Mouse (Mus musculus) liver, postnatal 0 days (tissue): ENCODE data around the gene Tie1. TPM values are rescaled to one million over a fixed set of nuclear protein-coding genes. Genes with fewer than 3 reads are reported as not detected.

Source experiments
- ATAC-seq: fragments of 200-750 bp; cut with Nextera tagmentation; 2 replicates; pipeline ENCODE4 v1.8.0; 2017; ENCODE audit warnings: mild to moderate bottlenecking, moderate library complexity
- DNase-seq: peaks from one replicate; pipeline ENCODE4 v3.0.0-alpha.2; 2016
- H3K27ac ChIP-seq: fragments of 300-500 bp; sonication (generic); 2 replicates; pipeline ENCODE4 v1.5.1; 2014; ENCODE audit warnings: antibody characterized with exemption, moderate library complexity, mild to moderate bottlenecking, low read depth
- H3K27me3 ChIP-seq: fragments of 300-500 bp; sonication (generic); 2 replicates; pipeline ENCODE4 v1.6.1; 2014; ENCODE audit warnings: low read length, control low read depth, mixed read lengths; ENCODE audit not compliant: insufficient read depth
- H3K36me3 ChIP-seq: fragments of 300-500 bp; sonication (generic); replicated peaks from 2 replicates; pipeline ENCODE4 v1.6.1; 2014; ENCODE audit warnings: mild to moderate bottlenecking, control low read depth, low read length, moderate library complexity, mixed read lengths; ENCODE audit not compliant: insufficient read depth
- H3K4me1 ChIP-seq: fragments of 300-500 bp; sonication (generic); 2 replicates; pipeline ENCODE4 v1.6.1; 2014; ENCODE audit warnings: antibody characterized with exemption, mild to moderate bottlenecking, control low read depth; ENCODE audit not compliant: insufficient read depth
- H3K4me2 ChIP-seq: fragments of 300-500 bp; sonication (generic); 2 replicates; pipeline ENCODE4 v1.6.1; 2014; ENCODE audit warnings: low read depth, mild to moderate bottlenecking, low read length, moderate library complexity, mixed read lengths
- H3K4me3 ChIP-seq: fragments of 300-500 bp; sonication (generic); 2 replicates; pipeline ENCODE4 v1.5.1; 2014; ENCODE audit warnings: low read depth, low read length
- H3K9ac ChIP-seq: fragments of 300-500 bp; sonication (generic); replicated peaks from 2 replicates; pipeline ENCODE4 v1.6.1; 2014; ENCODE audit warnings: mild to moderate bottlenecking, moderate library complexity
- H3K9me3 ChIP-seq: fragments of 300-500 bp; sonication (generic); 2 replicates; pipeline ENCODE4 v1.6.1; 2016; ENCODE audit warnings: mild to moderate bottlenecking, control low read depth, low read length, mixed read lengths
- CTCF ChIP-seq: sonication (generic); IDR thresholded peaks from 2 replicates; pipeline ENCODE4 v1.5.1; 2016; ENCODE audit warnings: antibody characterized with exemption, low read depth
- EP300 ChIP-seq: IDR thresholded peaks from 2 replicates; pipeline ENCODE4 v1.6.1; 2016; ENCODE audit warnings: antibody characterized with exemption, low read depth, mild to moderate bottlenecking
- WGBS: fragments of 180-500 bp; shearing (Covaris S2); extraction: QIAGEN DNeasy Blood & Tissue Kit; methylation state at CpG from one replicate; pipeline ENCODE4 v1.1.7; 2014; ENCODE audit not compliant: insufficient replicate concordance; 5-methylcytosine and 5-hydroxymethylcytosine counted together
- polyA plus RNA-seq: library from polyadenylated mRNA; unstranded; fragments of >200 nt; fragmentation: Nextera tagmentation; extraction: Ambion mirVana; gene quantifications from 2 replicates; pipeline ENCODE4 v1.2.1, GENCODE M21; 2015

Tie1 gene
- polyA plus RNA-seq = 7.1 and 8.2 TPM in 2 replicates

DNA sequence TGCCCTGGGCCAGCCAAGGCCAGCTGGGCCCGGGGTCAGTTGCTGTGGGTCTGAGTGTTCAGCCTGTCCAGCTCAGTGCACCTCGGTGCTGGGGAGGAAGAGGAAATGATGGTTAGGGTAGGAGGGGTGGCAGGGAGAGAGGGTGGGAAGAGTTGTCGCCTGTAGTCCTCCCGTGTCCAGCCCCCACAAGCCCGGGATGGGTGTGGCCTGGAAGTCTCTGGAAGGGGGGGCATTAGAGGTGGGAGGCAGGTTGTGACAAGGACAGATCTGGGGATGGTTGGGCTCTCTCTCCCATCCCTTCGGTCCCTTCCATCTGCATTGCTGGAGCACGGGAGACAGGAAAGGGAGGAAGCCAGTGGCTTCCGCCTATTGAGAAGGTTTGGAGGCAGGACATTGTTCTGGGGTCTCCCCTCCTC lies at the start of gene Tie1:
Gene Tie1, minus strand, starts transcription at position 345 of the 416 bp plus-strand sequence.
- ATAC-seq (peak; percentile 76), DNase-seq (peak; percentile 35)
- WGBS = 24% methylated on average over 8 of the region's 8 CpGs
- H3K4me2 ChIP-seq = peak within 1 kb of the TSS; percentile 35
- H3K36me3 ChIP-seq = no peaks in the 10 kb centered on the region
- H3K4me1 ChIP-seq = no peaks in the 10 kb centered on the region
- peak within 1 kb of the TSS; percentile 48; the same call in 1 of the 2 replicates for H3K27ac ChIP-seq
- TF ChIP-seq CTCF (no peak), EP300 (no peak)
- H3K4me3 ChIP-seq = peak within 1 kb of the TSS; percentile 1; the same call in 1 of the 2 replicates
- no peaks in the 10 kb centered on the region for H3K9me3 ChIP-seq
- H3K27me3 ChIP-seq = no peaks in the 10 kb centered on the region
- H3K9ac ChIP-seq = no peak within 1 kb of the TSS

DNA sequence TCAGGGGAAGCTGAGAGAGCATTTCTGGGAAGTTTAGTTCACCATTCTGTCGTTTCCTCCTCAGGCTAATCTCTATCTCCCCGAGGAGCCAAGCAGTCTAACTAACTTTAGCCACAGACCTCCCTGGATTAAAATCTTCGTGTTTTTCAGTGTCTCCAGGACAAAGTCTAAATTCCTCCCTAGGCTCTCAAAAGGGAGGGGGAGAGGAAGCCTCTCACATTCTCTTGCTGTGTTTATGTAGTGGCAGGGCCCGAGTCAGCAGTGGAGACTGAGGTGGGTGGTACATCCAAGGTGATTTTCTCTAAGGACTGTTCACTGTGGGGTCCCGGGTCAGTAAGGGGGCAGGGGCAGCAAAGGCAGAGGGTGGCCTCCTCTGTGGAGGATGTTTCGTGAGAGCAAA lies 47.9 kb upstream of the Tie1 start:
- Histone ChIP-seq H3K4me3 (no peak overlapping the region), H3K36me3 (no peaks in the 10 kb centered on the region), H3K9ac (no peak overlapping the region), H3K27me3 (no peaks in the 10 kb centered on the region), H3K9me3 (no peaks in the 10 kb centered on the region), H3K27ac (no peak overlapping the region), H3K4me1 (peaks cover 7% of the 10 kb centered on the region; the same call in 1 of the 2 replicates), H3K4me2 (no peak overlapping the region)
- no peak for ATAC-seq
- DNase-seq = no peak
- WGBS = 30% methylated on average over 6 of the region's 6 CpGs
- TF ChIP-seq CTCF (no peak), EP300 (no peak)

DNA sequence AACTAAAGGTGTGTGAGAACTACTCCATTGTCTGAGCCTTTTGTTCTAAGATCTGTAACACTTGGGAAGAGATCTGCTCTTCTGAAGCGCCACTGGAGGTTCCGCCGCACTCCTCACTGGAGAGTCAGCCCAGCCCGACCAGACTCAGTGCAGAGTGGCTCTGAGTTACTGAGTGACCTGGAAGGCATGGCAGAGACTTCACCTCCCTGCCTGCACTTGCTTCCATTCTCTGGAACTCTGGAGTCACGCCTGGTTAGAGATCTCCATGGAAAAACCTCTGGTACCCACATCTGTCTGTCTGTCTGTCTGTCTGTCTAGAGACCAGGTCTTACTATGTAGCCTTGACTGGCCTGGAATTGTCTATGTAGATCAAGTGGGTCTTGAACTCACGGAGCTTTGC lies 45.7 kb upstream of the Tie1 start:
- WGBS = 88% methylated on average over 6 of the region's 6 CpGs
- no peak for DNase-seq
- no peaks in the 10 kb centered on the region for H3K9me3 ChIP-seq
- no peak for ATAC-seq
- no peak overlapping the region for H3K4me2 ChIP-seq
- H3K27me3 ChIP-seq = no peaks in the 10 kb centered on the region
- H3K27ac ChIP-seq = no peak overlapping the region
- no peak for TF ChIP-seq EP300
- no peak for TF ChIP-seq CTCF
- H3K4me1 ChIP-seq = peaks cover 5% of the 10 kb centered on the region; the same call in 1 of the 2 replicates
- H3K9ac ChIP-seq = no peak overlapping the region
- H3K4me3 ChIP-seq = no peak overlapping the region
- no peaks in the 10 kb centered on the region for H3K36me3 ChIP-seq

DNA sequence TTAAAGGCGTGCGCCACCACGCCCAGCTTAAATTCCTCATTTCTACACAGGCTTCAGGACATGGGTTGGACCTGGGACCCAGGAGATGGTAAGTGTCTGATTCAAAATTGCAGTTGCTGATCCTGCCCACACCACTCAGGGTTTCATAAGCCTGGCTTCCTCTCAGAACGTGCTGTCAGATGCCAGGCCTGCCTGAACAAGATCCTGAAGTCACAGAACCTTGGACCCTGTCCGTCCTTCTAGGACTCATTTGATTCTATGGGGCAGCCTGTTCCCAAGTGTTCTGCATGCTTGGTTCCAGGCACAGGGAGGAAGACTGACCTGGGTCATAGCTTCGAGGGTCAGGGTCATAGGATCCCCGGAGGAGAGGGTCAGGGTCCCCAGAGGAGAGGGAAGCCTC lies 43.7 kb upstream of the Tie1 start:
- no peaks in the 10 kb centered on the region for H3K27me3 ChIP-seq
- WGBS = 49% methylated on average over 7 of the region's 7 CpGs

DNA sequence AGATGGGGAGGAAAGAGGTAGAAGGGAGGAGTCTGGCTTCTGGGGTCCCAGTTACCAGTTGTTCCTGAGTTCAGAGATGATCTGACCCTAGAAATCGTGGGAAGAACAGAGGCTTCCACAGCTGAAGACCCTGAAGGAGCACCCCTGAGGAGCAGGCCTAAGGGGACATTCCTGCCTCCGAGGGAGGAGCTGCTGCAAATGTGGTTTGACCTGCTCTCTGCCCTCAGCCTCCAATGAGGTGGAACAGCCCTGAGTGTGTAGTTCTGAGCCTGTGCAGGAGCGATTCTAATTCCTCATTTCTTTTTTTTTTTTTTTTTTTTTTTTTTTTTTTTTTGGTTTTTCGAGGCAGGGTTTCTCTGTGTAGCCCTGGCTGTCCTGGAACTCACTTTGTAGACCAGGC lies 43.3 kb upstream of the Tie1 start:
- no peak overlapping the region for H3K9ac ChIP-seq
- no peak for ATAC-seq
- H3K4me2 ChIP-seq = no peak overlapping the region
- TF ChIP-seq CTCF = no peak
- H3K4me1 ChIP-seq = peaks cover 5% of the 10 kb centered on the region; the same call in 1 of the 2 replicates
- DNase-seq = no peak
- H3K27ac ChIP-seq = no peak overlapping the region
- no peaks in the 10 kb centered on the region for H3K36me3 ChIP-seq
- no peak overlapping the region for H3K4me3 ChIP-seq
- WGBS = 49% methylated on average over 3 of the region's 4 CpGs
- H3K9me3 ChIP-seq = no peaks in the 10 kb centered on the region
- H3K27me3 ChIP-seq = no peaks in the 10 kb centered on the region

More for the DNA sequence above, 43.7 kb upstream of the Tie1 start:
- Histone ChIP-seq H3K4me2 (no peak overlapping the region), H3K9ac (no peak overlapping the region), H3K4me3 (no peak overlapping the region), H3K27ac (no peak overlapping the region), H3K9me3 (no peaks in the 10 kb centered on the region), H3K36me3 (no peaks in the 10 kb centered on the region), H3K4me1 (peaks cover 5% of the 10 kb centered on the region; the same call in 1 of the 2 replicates)
- DNase-seq = no peak
- no peak for TF ChIP-seq EP300
- TF ChIP-seq CTCF = no peak
- no peak for ATAC-seq

DNA sequence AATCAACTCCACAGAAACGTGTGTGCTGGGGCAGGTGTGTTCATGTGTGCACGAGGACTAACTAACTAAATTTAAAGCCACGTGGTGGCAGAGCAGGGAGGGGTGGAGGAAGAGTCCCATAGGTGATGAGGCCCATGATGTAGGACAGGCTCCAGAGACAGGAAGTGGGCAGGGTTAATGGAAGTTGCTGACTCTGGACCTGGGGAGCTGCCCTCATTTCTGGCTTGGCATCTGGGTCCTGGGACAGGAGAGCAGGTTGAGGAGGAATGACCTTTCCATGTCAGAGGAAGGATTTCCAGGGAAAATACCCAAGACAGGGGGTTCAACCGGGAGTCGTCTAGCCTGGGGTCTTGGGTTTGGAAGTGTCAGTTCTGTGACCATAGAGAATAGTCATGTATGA lies 42.8 kb upstream of the Tie1 start:
- H3K4me2 ChIP-seq = no peak overlapping the region
- H3K27me3 ChIP-seq = no peaks in the 10 kb centered on the region
- H3K9ac ChIP-seq = no peak overlapping the region
- DNase-seq (no peak), ATAC-seq (no peak)
- no peak overlapping the region for H3K27ac ChIP-seq
- H3K9me3 ChIP-seq = no peaks in the 10 kb centered on the region
- H3K4me3 ChIP-seq = no peak overlapping the region
- peaks cover 2% of the 10 kb centered on the region; the same call in 1 of the 2 replicates for H3K4me1 ChIP-seq
- TF ChIP-seq CTCF (no peak), EP300 (no peak)
- H3K36me3 ChIP-seq = no peaks in the 10 kb centered on the region
- WGBS = 53% methylated on average over 5 of the region's 5 CpGs
